Mouse (Mus musculus) embryonic fibroblast, embryonic 13.5 days (primary cell): ENCODE results near the gene Olfr370.

Experiments used
- CTCF ChIP-seq: IDR thresholded peaks from 2 replicates; pipeline ENCODE4 v1.5.1; 2011; ENCODE audit warnings: mild to moderate bottlenecking, control low read depth, low read length, moderate library complexity, borderline replicate concordance; ENCODE audit not compliant: insufficient read depth
- POLR2A ChIP-seq: IDR thresholded peaks from 2 replicates; pipeline ENCODE4 v1.6.1; 2011; ENCODE audit warnings: low read depth, mild to moderate bottlenecking, control low read depth, low read length, moderate library complexity

DNA sequence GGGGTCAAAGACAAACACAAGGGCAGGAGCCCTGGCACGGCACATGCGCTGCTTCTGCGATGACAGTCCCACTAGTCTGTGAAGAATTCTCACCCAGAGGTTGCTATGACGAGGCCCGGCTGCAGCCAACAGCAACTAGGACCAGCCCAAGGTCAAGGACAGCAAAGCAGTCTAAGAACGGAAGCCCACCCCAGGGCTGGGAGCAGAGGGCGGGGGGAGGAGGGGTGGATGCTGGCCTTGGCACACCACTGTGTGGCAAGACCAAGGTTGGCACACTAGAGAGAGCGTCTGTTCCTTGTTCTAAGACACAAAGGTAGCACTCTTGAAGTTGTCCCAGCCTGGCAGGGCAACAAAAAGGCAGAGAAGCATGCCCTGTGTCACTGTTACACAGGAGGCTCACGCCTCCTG is 41.8 kb downstream of the Olfr370 start:
- TF ChIP-seq CTCF: no peak
- TF ChIP-seq POLR2A: no peak
